Mouse (Mus musculus): ENCODE results near the gene Arhgap25. TPM values are rescaled to one million over a fixed set of nuclear protein-coding genes. Genes with fewer than 3 reads are reported as not detected.

Gene Arhgap25
- polyA plus RNA-seq, 1 experiment from 2014 or later: 2.1 TPM

DNA sequence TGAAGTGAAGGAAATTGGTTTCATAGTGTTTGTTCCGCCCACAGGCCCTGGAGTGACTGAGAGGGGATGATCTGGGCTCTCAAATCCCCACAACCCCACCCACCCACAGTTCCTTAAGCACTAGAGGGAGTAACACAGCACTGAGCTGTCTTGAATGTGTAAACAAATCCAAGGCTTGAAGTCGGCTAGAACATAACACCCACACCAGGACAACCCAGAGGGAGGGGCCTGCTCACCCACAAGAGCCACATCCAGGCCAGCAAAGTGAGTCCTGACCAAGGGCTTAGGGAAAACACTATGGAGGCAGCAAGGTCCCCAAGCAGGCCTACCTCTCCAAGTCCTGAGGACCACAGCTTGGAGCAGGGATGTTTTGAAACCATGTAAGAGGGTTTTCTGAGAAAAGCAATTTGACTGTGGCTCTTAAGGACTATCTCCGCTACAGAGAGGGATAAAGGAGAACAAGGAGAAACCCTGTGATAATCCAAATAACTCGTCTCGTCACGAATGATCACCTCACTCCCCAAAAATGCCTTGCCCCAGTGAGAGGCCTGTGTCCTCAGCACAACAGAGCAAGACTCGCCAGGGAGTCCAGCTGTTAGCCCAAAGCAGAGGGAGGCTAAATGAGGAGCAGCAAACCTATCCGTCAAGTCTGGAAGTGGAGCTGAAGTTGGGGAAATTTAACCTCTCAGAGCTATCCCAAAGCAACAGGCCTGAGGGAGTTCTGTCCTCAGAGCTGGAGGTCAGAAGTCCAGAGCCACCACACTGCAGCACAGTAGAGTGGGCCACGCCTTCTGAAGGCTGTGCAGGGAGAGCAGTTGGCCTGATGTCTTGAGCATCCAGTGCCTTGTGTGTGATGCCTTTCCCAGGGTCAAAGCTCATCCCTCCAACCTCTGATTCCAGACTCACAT lies 34.9 kb upstream of the Arhgap25 start:
- Histone ChIP-seq H3K27ac (ENCODE audit: low read depth, low read length) (peak overlapping the region; percentile 46), H3K9ac (ENCODE audit: low read depth, low read length) (no peak overlapping the region), H3K4me3 (ENCODE audit: low read depth, low read length) (no peak overlapping the region), H3K4me2 (replicated peaks; ENCODE audit: low read depth) (no peak overlapping the region), H3K36me3 (ENCODE audit: control insufficient read depth, insufficient read depth) (no peaks in the 10 kb centered on the region), H3K4me1 (replicated peaks; ENCODE audit: control insufficient read depth, insufficient read depth, low read length) (no peaks in the 10 kb centered on the region), H3K9me3 (ENCODE audit: control insufficient read depth) (no peaks in the 10 kb centered on the region), H3K27me3 (replicated peaks; ENCODE audit: control insufficient read depth, insufficient read depth, low read length) (no peaks in the 10 kb centered on the region)
- WGBS: 58% methylated on average over 9 of the region's 9 CpGs
- peak; percentile 41 for TF ChIP-seq CTCF (IDR thresholded peaks at IDR 0.05; ENCODE audit: low read depth)
- peak; percentile 43; the same call in 1 of the 2 replicates for ATAC-seq

DNA sequence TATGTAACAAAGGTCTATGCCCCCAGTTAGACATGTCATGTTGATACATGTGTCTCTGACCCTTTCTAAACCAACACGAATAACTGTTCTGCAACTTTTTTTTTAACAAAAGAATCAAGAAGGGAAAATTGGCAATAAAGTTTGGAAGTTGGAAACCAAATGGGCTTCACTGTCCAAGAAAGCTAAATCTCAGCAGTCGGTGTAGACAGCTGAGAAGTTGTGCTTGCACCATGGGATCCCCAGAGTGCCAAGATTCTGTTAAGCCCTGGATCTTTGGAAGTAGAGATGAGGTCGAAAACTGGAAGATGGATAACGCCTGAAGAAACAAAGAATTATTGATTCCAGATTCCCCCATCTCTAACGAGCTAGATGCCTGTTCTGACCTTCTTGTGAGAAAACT lies 32.1 kb upstream of the Arhgap25 start:
- no peaks in the 10 kb centered on the region for H3K9me3 ChIP-seq (ENCODE audit: control insufficient read depth)
- WGBS: 66% methylated on average over 5 of the region's 5 CpGs
- no peak overlapping the region for H3K4me3 ChIP-seq (ENCODE audit: low read depth, low read length)
- no peaks in the 10 kb centered on the region for H3K27me3 ChIP-seq (replicated peaks; ENCODE audit: control insufficient read depth, insufficient read depth, low read length)
- no peak for TF ChIP-seq CTCF (IDR thresholded peaks at IDR 0.05; ENCODE audit: low read depth)
- no peak overlapping the region for H3K27ac ChIP-seq (ENCODE audit: low read depth, low read length)
- H3K36me3 ChIP-seq (ENCODE audit: control insufficient read depth, insufficient read depth): no peaks in the 10 kb centered on the region
- no peak overlapping the region for H3K9ac ChIP-seq (ENCODE audit: low read depth, low read length)
- no peaks in the 10 kb centered on the region for H3K4me1 ChIP-seq (replicated peaks; ENCODE audit: control insufficient read depth, insufficient read depth, low read length)
- ATAC-seq: no peak
- H3K4me2 ChIP-seq (replicated peaks; ENCODE audit: low read depth): no peak overlapping the region

DNA sequence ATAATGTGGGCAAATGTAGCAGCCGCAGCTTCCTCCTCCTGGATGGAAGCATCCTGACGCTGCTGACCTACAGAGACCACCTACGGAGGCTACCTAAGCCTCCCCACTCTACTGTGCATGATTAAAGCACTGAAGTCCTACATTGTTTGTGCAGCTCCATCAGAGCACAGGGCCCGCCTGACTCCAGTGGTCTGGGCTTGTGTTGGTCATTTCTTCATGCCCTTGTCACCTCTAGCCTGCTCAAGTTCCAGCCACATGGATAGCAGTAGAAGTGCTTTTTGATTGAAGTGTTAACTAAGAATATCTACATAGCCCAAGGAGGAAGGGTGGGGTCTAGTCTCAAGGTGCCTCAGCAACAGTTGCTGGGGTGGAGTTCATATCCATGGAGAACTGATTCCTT lies 31.3 kb upstream of the Arhgap25 start:
- H3K4me3 ChIP-seq (ENCODE audit: low read depth, low read length): no peak overlapping the region
- no peak overlapping the region for H3K27ac ChIP-seq (ENCODE audit: low read depth, low read length)
- H3K4me1 ChIP-seq (replicated peaks; ENCODE audit: control insufficient read depth, insufficient read depth, low read length): no peaks in the 10 kb centered on the region
- no peak for ATAC-seq
- no peak for TF ChIP-seq CTCF (IDR thresholded peaks at IDR 0.05; ENCODE audit: low read depth)
- no peaks in the 10 kb centered on the region for H3K9me3 ChIP-seq (ENCODE audit: control insufficient read depth)
- 95% methylated on average over 4 of the region's 4 CpGs for WGBS
- no peaks in the 10 kb centered on the region for H3K27me3 ChIP-seq (replicated peaks; ENCODE audit: control insufficient read depth, insufficient read depth, low read length)
- no peak overlapping the region for H3K4me2 ChIP-seq (replicated peaks; ENCODE audit: low read depth)
- no peak overlapping the region for H3K9ac ChIP-seq (ENCODE audit: low read depth, low read length)
- H3K36me3 ChIP-seq (ENCODE audit: control insufficient read depth, insufficient read depth): no peaks in the 10 kb centered on the region

DNA sequence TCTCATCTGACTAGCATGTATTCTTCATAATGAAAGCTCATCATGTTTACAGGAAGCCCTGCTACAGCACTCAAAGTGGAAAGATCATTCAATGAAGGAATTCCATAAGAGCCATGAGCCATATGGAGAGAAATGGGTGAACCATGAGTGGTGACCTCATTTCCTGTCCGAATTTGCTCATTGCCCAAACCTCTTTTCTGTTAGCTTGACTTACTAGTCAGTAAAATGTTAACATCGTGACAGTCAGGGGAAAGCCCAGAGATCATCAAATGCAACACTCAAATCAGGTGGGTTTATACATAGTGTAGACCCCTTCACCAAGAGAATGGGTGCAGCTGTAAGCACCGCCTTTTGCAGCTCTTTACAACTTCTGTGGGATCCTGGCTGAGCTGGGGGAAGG lies 20.7 kb upstream of the Arhgap25 start:
- no peaks in the 10 kb centered on the region for H3K4me1 ChIP-seq (replicated peaks; ENCODE audit: control insufficient read depth, insufficient read depth, low read length)
- no peak overlapping the region for H3K4me3 ChIP-seq (ENCODE audit: low read depth, low read length)
- no peaks in the 10 kb centered on the region for H3K36me3 ChIP-seq (ENCODE audit: control insufficient read depth, insufficient read depth)
- no peak overlapping the region for H3K27ac ChIP-seq (ENCODE audit: low read depth, low read length)
- TF ChIP-seq CTCF (IDR thresholded peaks at IDR 0.05; ENCODE audit: low read depth): no peak
- H3K4me2 ChIP-seq (replicated peaks; ENCODE audit: low read depth): no peak overlapping the region
- no peak for ATAC-seq
- no peaks in the 10 kb centered on the region for H3K27me3 ChIP-seq (replicated peaks; ENCODE audit: control insufficient read depth, insufficient read depth, low read length)
- 78% methylated on average over 3 of the region's 3 CpGs for WGBS
- no peak overlapping the region for H3K9ac ChIP-seq (ENCODE audit: low read depth, low read length)
- no peaks in the 10 kb centered on the region for H3K9me3 ChIP-seq (ENCODE audit: control insufficient read depth)

DNA sequence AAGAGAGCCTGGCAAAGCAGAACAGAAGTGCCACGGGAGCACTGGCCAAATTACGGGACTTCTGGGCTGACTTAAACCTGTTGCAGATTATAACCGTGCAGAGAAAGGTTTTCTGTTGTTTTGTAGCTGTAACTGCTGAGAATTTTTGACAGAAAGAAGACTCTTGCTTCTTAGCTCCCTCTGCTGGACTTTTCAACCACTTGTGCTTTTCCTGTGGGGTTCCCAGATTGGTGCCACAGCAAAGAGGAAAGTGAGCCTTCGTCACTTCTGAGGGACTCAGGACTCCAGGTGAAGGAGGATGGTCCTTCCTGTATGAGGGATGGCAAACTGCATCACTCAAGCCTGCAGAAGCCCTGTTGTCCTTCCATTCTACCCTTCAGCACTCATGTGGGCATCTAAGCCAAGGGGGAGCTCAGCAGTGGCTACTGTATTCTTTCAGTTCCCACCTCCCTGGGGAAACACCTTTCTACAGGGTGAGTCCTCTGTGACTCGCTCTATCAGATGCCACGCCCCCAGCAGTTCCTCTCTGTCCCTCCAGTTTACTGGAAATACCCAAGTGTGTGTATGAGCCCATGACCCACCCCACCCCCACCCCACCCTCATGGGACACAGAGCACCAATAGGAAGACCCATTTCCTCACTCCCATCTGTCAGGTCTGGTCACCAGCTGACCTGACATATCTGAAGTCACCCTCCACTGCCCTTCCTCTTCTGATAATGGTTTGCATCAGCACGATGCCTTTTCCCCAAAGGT lies 19.2 kb upstream of the Arhgap25 start:
- Histone ChIP-seq H3K9me3 (ENCODE audit: control insufficient read depth) (no peaks in the 10 kb centered on the region), H3K27me3 (replicated peaks; ENCODE audit: control insufficient read depth, insufficient read depth, low read length) (no peaks in the 10 kb centered on the region), H3K4me3 (ENCODE audit: low read depth, low read length) (no peak overlapping the region), H3K4me2 (replicated peaks; ENCODE audit: low read depth) (no peak overlapping the region), H3K36me3 (ENCODE audit: control insufficient read depth, insufficient read depth) (no peaks in the 10 kb centered on the region), H3K27ac (ENCODE audit: low read depth, low read length) (no peak overlapping the region), H3K4me1 (replicated peaks; ENCODE audit: control insufficient read depth, insufficient read depth, low read length) (no peaks in the 10 kb centered on the region), H3K9ac (ENCODE audit: low read depth, low read length) (no peak overlapping the region)
- TF ChIP-seq CTCF (IDR thresholded peaks at IDR 0.05; ENCODE audit: low read depth): peak; percentile 66
- WGBS: 54% methylated on average over 7 of the region's 7 CpGs
- ATAC-seq: no peak; the same call in 1 of the 2 replicates

DNA sequence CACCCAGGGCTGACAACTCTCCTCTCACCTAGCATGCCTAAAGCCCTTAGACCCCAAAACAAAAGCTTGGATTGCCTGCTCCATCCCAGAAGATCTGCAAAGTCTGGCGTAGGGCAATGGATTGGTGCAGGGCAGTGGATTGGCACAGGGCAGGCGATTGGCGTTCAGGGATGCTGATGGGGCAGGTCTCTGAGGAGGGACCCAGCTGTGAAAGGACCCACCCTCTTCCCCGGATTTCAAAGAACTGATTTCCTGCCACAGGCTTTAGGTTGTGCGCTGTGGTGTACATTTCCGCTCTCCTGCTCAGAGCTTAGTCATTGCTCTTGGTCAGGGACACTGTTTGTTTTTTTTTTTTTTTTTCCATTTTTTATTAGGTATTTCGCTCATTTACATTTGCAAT lies 14.8 kb upstream of the Arhgap25 start:
- WGBS: 89% methylated on average over 7 of the region's 7 CpGs
- Histone ChIP-seq H3K9ac (ENCODE audit: low read depth, low read length) (no peak overlapping the region), H3K4me2 (replicated peaks; ENCODE audit: low read depth) (no peak overlapping the region), H3K27me3 (replicated peaks; ENCODE audit: control insufficient read depth, insufficient read depth, low read length) (no peaks in the 10 kb centered on the region), H3K36me3 (ENCODE audit: control insufficient read depth, insufficient read depth) (no peaks in the 10 kb centered on the region), H3K4me1 (replicated peaks; ENCODE audit: control insufficient read depth, insufficient read depth, low read length) (no peaks in the 10 kb centered on the region), H3K27ac (ENCODE audit: low read depth, low read length) (no peak overlapping the region), H3K4me3 (ENCODE audit: low read depth, low read length) (no peak overlapping the region), H3K9me3 (ENCODE audit: control insufficient read depth) (no peaks in the 10 kb centered on the region)
- ATAC-seq: no peak
- TF ChIP-seq CTCF (IDR thresholded peaks at IDR 0.05; ENCODE audit: low read depth): no peak
